Mouse (Mus musculus) naive thymus-derived CD4-positive, alpha-beta T cell, adult 2 months (primary cell): Measurements from ENCODE around the gene 9030025P20Rik.
"Not testable (repeated sequence)": the region's sequence is repeated elsewhere in the genome, so short reads cannot be mapped to it uniquely, and the experiment has no call there.

Source experiments
- DNase-seq: peaks from one replicate; pipeline ENCODE4 v3.0.0-alpha.2; 2011; ENCODE audit warnings: low read depth

9030025P20Rik gene

DNA sequence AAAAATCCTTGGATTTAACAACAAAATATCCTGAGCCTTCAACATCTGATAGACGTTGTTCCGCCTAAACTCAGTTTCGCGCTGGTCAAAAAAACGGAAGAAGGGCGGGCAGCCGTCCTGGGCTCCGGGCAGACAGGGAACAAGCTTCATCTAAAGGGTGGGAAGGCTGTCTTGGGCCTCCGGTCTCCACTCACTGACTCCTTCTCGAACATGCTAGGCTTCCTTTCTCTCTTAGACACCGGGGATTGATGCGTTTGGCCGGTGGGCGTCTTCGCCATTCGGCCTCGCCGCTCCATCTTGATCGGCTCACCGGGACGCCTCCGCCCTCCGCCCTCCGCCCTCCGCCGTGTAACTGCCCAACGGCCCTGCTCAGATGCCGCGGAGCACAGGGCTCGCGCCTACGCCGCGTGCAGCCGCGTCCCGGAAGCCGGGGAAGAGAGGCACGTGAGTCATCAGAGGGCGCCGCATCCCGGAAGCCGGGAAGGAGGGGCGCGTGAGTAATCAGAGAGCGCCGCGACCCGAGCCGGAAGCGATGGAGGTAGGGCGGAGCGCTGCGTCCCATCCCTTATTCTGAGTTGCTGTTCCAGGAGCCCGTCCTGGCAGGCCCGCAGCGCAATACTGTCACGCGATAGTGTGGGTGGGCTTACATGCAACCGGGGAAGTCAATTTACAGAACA, at the start of gene 9030025P20Rik, which contains the start of gene Gm3417:
Gene 9030025P20Rik (plus strand): TSS at position 107 of the 677 bp plus-strand sequence.
Gene Gm3417 (minus strand): TSS at position 429 of the 677 bp plus-strand sequence.
- DNase-seq = not testable (repeated sequence)

DNA sequence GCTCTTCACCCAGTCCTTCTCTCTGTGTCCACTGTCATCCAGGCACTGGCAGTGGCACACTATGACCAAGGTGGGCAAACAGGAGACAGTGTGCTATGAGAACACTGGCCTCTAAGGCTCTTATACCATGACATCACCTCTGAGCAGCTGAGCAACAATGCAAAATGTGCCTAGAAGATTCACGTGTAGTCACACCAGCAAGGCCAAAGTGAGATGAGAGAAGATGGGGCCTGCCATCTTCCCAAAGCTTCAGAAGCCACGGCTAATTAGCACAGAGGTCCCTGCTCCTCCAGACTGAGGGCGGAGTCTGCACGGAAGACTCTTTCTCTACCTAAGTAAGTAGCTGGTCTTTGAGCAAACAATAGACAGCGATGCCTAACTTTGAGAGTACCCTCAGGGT, 49.6 kb upstream of the 9030025P20Rik start:
- DNase-seq = no peak

DNA sequence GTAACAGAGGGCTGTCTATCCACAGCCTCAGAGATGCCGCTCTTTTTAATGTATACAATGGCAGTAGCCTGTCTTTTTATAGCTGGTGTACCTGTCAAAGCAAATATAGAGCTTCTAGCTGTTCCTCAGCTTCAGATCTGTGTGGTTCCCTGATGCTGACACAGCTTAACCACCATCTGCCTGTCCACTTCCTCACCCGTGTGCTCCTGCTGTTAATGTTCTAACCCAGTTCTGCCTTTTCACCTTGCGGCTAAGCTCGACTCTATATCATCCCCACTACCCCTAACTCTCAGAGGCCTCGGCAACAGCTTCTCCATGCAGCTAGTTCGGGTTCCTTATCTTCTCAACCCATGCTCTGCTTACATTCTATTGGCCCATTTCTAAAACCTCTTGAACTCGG, 47.6 kb upstream of the 9030025P20Rik start:
- DNase-seq = no peak

DNA sequence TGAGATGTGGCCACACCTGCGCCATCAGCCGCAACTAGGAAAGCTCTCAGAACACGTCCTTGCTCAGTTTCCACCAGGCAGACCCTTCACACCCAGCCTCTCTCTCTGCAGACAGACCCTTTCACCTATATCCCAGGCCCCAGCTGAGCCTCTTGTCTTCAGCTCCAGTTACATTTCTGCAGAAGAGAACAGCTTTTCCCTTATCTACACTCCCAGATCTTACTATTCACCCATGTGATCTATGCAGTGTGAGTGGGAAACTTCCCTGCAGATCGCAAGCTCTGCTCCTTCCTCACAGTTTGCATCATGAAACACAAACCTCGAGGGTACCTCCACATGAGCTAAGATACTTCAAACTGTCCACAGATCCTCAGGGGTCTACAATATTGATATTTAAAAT, 46.8 kb upstream of the 9030025P20Rik start:
- no peak for DNase-seq

- DNase-seq = not testable (repeated sequence)
Measured at GRCm38 (mm10) chr17:14935280-14935679, 43.0 kb upstream of the 9030025P20Rik start.

DNA sequence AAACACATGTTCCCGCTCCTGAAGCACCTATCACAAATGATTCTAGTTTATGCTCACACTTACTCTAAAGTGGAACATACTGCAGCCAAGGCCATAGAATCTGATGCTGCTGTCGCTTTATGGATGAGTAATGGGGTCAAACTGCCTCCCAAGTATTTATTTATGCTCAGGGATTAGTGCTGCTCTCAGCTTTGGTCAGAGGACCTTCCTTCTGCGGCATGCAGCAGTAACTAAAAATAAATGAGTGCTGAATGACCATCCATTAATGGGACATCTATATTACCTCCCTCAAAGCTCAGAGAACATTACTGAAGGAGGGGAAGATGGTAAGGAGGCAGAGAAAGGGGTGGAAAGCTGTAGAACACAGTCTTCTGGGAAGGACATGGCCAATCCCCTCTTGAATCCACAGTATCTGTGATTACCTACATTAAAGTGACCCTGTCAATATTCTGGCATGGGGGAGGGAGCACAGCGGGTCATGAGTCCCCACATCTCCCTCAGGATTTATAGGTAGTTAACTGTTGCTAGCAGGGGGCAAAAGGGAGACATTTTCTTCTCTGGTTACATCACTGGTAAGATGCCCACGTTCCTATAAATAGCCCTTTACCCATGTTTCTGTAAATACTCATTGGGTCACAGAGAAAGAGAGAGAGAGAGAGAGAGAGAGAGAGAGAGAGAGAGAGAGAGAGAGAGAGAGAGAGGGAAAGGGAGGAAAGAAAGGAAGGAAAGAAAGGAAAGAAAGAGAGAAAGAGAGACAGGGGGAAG, 42.2 kb upstream of the 9030025P20Rik start:
- no peak for DNase-seq

- not testable (repeated sequence) for DNase-seq
Measured at GRCm38 (mm10) chr17:14942181-14942580, 36.1 kb upstream of the 9030025P20Rik start.

GRCm38 (mm10) chr17:14943009-14943728, 35.1 kb upstream of the 9030025P20Rik start, which contains the start of the genes Wdr27 and 1600012H06Rik:
Gene Wdr27, minus strand, starts transcription at chr17:14943158.
Gene 1600012H06Rik, plus strand, starts transcription at chr17:14943184.
- DNase-seq = peak; percentile 98

- DNase-seq = no peak
Measured at GRCm38 (mm10) chr17:14943729-14944059, 34.6 kb upstream of the 9030025P20Rik start.

DNA sequence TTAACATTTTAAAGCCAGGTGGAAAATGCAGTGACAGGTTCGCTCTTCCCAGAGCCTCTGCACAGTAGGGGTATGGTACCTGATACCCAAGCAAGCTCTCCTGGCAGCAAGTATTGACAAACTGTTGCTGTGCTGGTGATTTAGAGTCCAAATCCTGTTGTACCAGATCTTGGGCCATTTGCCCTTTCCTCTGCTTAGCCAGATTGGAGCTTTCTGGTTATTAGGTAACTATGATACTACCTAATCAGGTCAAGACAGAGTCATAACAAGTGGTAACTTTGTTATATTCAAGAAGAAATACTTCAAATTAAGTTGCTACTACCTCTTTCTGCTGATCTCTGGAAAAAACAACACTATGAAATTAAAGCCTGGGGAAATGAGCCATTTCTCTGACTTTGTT, 33.7 kb upstream of the 9030025P20Rik start:
- no peak for DNase-seq

GRCm38 (mm10) chr17:14949161-14949827, 29.0 kb upstream of the 9030025P20Rik start:
- DNase-seq = no peak

GRCm38 (mm10) chr17:14953452-14953851, 24.8 kb upstream of the 9030025P20Rik start:
- DNase-seq = no peak

DNA sequence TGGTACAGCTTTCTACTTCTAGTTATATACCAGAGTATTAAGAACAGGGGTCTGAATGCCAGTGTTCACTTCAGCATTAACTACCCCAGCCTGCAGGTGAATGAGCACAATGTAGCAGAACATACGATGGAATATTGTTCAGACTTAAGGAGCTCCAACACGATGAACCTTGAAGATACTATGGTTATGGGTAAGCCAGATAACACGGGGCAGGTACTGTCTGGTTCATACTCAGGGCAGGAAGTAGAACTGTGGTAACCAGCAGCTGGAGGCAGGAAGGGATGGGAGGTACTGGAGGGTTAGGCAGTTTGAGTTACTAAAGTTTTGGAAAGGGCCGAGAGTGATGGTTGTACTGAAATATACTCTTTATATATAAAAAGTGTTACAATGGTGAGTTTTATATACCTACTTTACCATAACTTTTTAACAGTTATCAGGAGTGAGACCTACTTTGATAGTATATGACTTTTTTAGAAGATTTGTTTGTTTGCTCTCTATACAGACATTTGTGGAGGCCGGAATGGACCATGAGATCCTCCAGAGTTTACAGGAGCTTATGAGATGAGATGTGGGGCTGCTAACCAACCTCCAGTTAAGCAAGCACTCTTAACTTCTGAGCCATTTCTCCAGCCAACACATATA, 19.5 kb upstream of the 9030025P20Rik start:
- no peak for DNase-seq

GRCm38 (mm10) chr17:14959979-14960378, 18.3 kb upstream of the 9030025P20Rik start:
- DNase-seq = no peak

- peak; percentile 38 for DNase-seq
Measured at GRCm38 (mm10) chr17:14960520-14960919, 17.7 kb upstream of the 9030025P20Rik start.

GRCm38 (mm10) chr17:14960951-14961556, 17.2 kb upstream of the 9030025P20Rik start, which contains the start of gene Phf10:
Gene Phf10, minus strand, starts transcription at chr17:14961273.
- peak; percentile 49 for DNase-seq

GRCm38 (mm10) chr17:14961557-14962154, 16.6 kb upstream of the 9030025P20Rik start:
- not testable (repeated sequence) for DNase-seq

DNA sequence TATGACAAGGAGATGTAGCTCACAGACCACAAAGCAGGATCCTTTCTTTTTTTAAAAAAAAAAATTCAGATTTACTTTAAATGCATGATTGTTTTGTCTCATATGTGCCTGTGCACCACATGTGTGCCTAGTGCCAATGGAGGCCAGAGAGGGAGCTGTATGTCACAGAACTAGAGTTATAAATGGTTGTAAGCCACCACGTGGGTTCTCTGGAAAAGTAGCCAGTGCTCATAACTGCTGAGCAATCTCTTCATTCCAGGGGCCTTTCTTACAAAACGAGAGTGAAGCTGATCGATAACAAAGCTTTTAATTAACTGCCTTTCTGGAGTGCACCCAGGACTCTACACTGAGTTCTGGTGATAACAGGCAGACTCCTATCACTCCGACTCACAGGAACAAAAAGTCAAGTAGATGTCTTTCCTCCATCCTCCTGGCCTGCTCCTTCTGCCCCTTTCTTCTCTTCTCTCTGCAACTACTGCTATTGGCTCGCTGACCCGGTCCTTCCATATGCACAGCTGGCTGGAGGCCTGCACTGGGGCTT, 9.8 kb upstream of the 9030025P20Rik start:
- not testable (repeated sequence) for DNase-seq

DNA sequence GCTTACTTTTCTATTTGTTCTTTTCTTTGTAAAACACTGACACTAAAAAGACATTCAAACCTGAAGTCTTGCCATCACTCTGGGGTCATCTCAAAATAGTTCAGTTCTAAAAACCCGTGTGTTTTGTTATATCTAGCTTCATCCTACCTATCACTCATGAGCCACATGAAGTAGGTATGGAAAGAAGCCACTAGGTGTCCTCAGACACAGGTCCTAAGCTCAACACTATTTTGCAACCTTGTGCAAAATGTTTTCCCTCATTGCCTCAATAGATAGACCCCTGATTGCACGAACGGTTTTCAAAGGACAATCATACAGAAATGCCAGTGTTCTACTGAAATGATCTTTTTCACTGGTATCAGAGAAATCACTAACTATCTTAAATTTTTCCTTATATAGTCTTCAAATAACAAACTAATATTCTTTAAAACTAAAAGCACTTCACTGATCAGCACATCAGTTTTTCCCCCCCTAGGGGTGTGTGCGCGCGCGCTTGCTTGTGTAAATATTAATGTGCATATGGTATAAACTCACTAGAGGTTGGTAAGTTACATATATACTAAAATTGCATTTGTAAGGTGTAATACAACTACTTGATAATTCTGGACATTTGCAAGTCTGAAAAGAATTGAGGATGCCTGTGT, 428 bp upstream of the 9030025P20Rik start:
- DNase-seq = not testable (repeated sequence)
